Mouse (Mus musculus): ENCODE measurements around the gene Zmym3. TPM values are rescaled to one million over a fixed set of nuclear protein-coding genes. Genes with fewer than 3 reads are reported as not detected.

Zmym3 gene
- 20.9 and 27.5 TPM in 2 replicates for polyA plus RNA-seq (2016; fragmentation: Nextera tagmentation; extraction: Ambion mirVana)

- peak within 1 kb of the TSS; percentile 87 for H3K27ac ChIP-seq (replicated peaks)
- H3K9me3 ChIP-seq, result no peaks in the 10 kb centered on the region
- WGBS, result 26% methylated on average over 4 of the region's 4 CpGs
- H3K4me3 ChIP-seq, result peak within 1 kb of the TSS; percentile 72
- H3K36me3 ChIP-seq (replicated peaks), result peaks cover 10% of the 10 kb centered on the region
- H3K4me1 ChIP-seq, result peaks cover 21% of the 10 kb centered on the region
- H3K27me3 ChIP-seq (replicated peaks; ENCODE audit: low read depth, poor library complexity, severe bottlenecking), result peaks cover 61% of the 10 kb centered on the region
- no peak for DNase-seq (ENCODE audit: low spot score)
Observed at GRCm38 (mm10) chrX:101420700-101421095, at the start of gene Zmym3. Zmym3 (minus strand) TSS chrX:101420849.

- Histone ChIP-seq H3K27me3 (replicated peaks; ENCODE audit: low read depth, poor library complexity, severe bottlenecking) (peaks cover 39% of the 10 kb centered on the region), H3K4me3 (no peak overlapping the region), H3K9me3 (no peaks in the 10 kb centered on the region), H3K4me1 (no peaks in the 10 kb centered on the region), H3K36me3 (replicated peaks) (peaks cover 89% of the 10 kb centered on the region), H3K27ac (replicated peaks) (no peak overlapping the region)
- DNase-seq (ENCODE audit: low spot score), result no peak
- WGBS, result 84% methylated on average over 3 of the region's 3 CpGs
Observed at GRCm38 (mm10) chrX:101451591-101451990, 30.9 kb upstream of the Zmym3 start.

- Histone ChIP-seq H3K27ac (replicated peaks) (no peak overlapping the region), H3K36me3 (replicated peaks) (peaks cover 92% of the 10 kb centered on the region), H3K4me1 (no peaks in the 10 kb centered on the region), H3K4me3 (no peak overlapping the region), H3K9me3 (no peaks in the 10 kb centered on the region), H3K27me3 (replicated peaks; ENCODE audit: low read depth, poor library complexity, severe bottlenecking) (peaks cover 39% of the 10 kb centered on the region)
- no peak for DNase-seq (ENCODE audit: low spot score)
- 73% methylated on average over 1 of the region's 1 CpGs for WGBS
Observed at GRCm38 (mm10) chrX:101451147-101451546, 30.5 kb upstream of the Zmym3 start.

GRCm38 (mm10) chrX:101448886-101449475, 28.3 kb upstream of the Zmym3 start, which contains the start of gene Itgb1bp2:
Itgb1bp2 (plus strand) TSS chrX:101449088.
- no peaks in the 10 kb centered on the region for H3K4me1 ChIP-seq
- 70% methylated on average over 4 of the region's 4 CpGs for WGBS
- H3K27me3 ChIP-seq (replicated peaks; ENCODE audit: low read depth, poor library complexity, severe bottlenecking), result peaks cover 38% of the 10 kb centered on the region
- no peak for DNase-seq (ENCODE audit: low spot score)
- H3K27ac ChIP-seq (replicated peaks), result no peak within 1 kb of the TSS
- H3K9me3 ChIP-seq, result no peaks in the 10 kb centered on the region
- H3K4me3 ChIP-seq, result no peak within 1 kb of the TSS
- H3K36me3 ChIP-seq (replicated peaks), result peaks cover 96% of the 10 kb centered on the region

- DNase-seq (ENCODE audit: low spot score), result no peak
- Histone ChIP-seq H3K4me3 (peak overlapping the region; percentile 72), H3K9me3 (no peaks in the 10 kb centered on the region), H3K27ac (replicated peaks) (peak overlapping the region; percentile 98), H3K4me1 (0 out of 2 replicates have a peak, but pooled peaks cover 4% of the 10 kb centered on the region), H3K27me3 (replicated peaks; ENCODE audit: low read depth, poor library complexity, severe bottlenecking) (peaks cover 11% of the 10 kb centered on the region), H3K36me3 (replicated peaks) (peaks cover 43% of the 10 kb centered on the region)
- 20% methylated on average over 14 of the region's 14 CpGs for WGBS
Observed at GRCm38 (mm10) chrX:101429976-101430375, 9.3 kb upstream of the Zmym3 start.

- Histone ChIP-seq H3K9me3 (no peaks in the 10 kb centered on the region), H3K4me3 (peak within 1 kb of the TSS; percentile 72), H3K36me3 (replicated peaks) (peaks cover 36% of the 10 kb centered on the region), H3K27me3 (replicated peaks; ENCODE audit: low read depth, poor library complexity, severe bottlenecking) (peaks cover 11% of the 10 kb centered on the region), H3K4me1 (0 out of 2 replicates have a peak, but pooled peaks cover 4% of the 10 kb centered on the region), H3K27ac (replicated peaks) (peak within 1 kb of the TSS; percentile 98)
- 25% methylated on average over 51 of the region's 51 CpGs for WGBS
- DNase-seq (ENCODE audit: low spot score), result peak; percentile 91
Observed at GRCm38 (mm10) chrX:101429142-101429949, 8.7 kb upstream of the Zmym3 start, which contains the start of gene Nono. Nono (plus strand) TSS chrX:101429318.

- H3K4me3 ChIP-seq, result peak overlapping the region; percentile 72
- H3K4me1 ChIP-seq, result 0 out of 2 replicates have a peak, but pooled peaks cover 4% of the 10 kb centered on the region
- DNase-seq (ENCODE audit: low spot score), result no peak
- peak overlapping the region; percentile 98 for H3K27ac ChIP-seq (replicated peaks)
- WGBS, result 27% methylated on average over 7 of the region's 7 CpGs
- H3K27me3 ChIP-seq (replicated peaks; ENCODE audit: low read depth, poor library complexity, severe bottlenecking), result peaks cover 11% of the 10 kb centered on the region
- no peaks in the 10 kb centered on the region for H3K9me3 ChIP-seq
- H3K36me3 ChIP-seq (replicated peaks), result peaks cover 30% of the 10 kb centered on the region
Observed at GRCm38 (mm10) chrX:101428785-101429141, 8.1 kb upstream of the Zmym3 start.

GRCm38 (mm10) chrX:101427774-101428173, 7.1 kb upstream of the Zmym3 start:
- Histone ChIP-seq H3K27ac (replicated peaks) (no peak overlapping the region), H3K9me3 (no peaks in the 10 kb centered on the region), H3K4me3 (no peak overlapping the region), H3K27me3 (replicated peaks; ENCODE audit: low read depth, poor library complexity, severe bottlenecking) (peaks cover 11% of the 10 kb centered on the region), H3K4me1 (0 out of 2 replicates have a peak, but pooled peaks cover 4% of the 10 kb centered on the region), H3K36me3 (replicated peaks) (peaks cover 22% of the 10 kb centered on the region)
- no peak for DNase-seq (ENCODE audit: low spot score)
- 0% methylated on average over 1 of the region's 1 CpGs for WGBS

- H3K9me3 ChIP-seq, result no peaks in the 10 kb centered on the region
- H3K27ac ChIP-seq (replicated peaks), result no peak overlapping the region
- no peak overlapping the region for H3K4me3 ChIP-seq
- no peak for DNase-seq (ENCODE audit: low spot score)
- H3K4me1 ChIP-seq, result peaks cover 15% of the 10 kb centered on the region
- WGBS, result 81% methylated on average over 2 of the region's 2 CpGs
- peaks cover 35% of the 10 kb centered on the region for H3K27me3 ChIP-seq (replicated peaks; ENCODE audit: low read depth, poor library complexity, severe bottlenecking)
- no peaks in the 10 kb centered on the region for H3K36me3 ChIP-seq (replicated peaks)
Observed at GRCm38 (mm10) chrX:101423462-101423861, 2.8 kb upstream of the Zmym3 start.

- peak; percentile 92 for DNase-seq (ENCODE audit: low spot score)
- Histone ChIP-seq H3K9me3 (no peaks in the 10 kb centered on the region), H3K27me3 (replicated peaks; ENCODE audit: low read depth, poor library complexity, severe bottlenecking) (peaks cover 66% of the 10 kb centered on the region), H3K4me3 (peak overlapping the region; percentile 72), H3K36me3 (replicated peaks) (peaks cover 16% of the 10 kb centered on the region), H3K4me1 (peaks cover 21% of the 10 kb centered on the region), H3K27ac (replicated peaks) (peak overlapping the region; percentile 87)
- 18% methylated on average over 54 of the region's 54 CpGs for WGBS
Observed at GRCm38 (mm10) chrX:101419725-101420699, 637 bp downstream of the Zmym3 start.

GRCm38 (mm10) chrX:101418946-101419724, 1.5 kb downstream of the Zmym3 start:
- DNase-seq (ENCODE audit: low spot score), result peak; percentile 41
- H3K36me3 ChIP-seq (replicated peaks), result peaks cover 25% of the 10 kb centered on the region
- peaks cover 71% of the 10 kb centered on the region for H3K27me3 ChIP-seq (replicated peaks; ENCODE audit: low read depth, poor library complexity, severe bottlenecking)
- 27% methylated on average over 36 of the region's 36 CpGs for WGBS
- peak overlapping the region; percentile 87 for H3K27ac ChIP-seq (replicated peaks)
- peaks cover 21% of the 10 kb centered on the region for H3K4me1 ChIP-seq
- no peaks in the 10 kb centered on the region for H3K9me3 ChIP-seq
- H3K4me3 ChIP-seq, result peak overlapping the region; percentile 72

Measured in embryonic facial prominence, embryonic 10.5 days (tissue).